Mouse (Mus musculus): ENCODE measurements around the gene Rpl12.

- TF ChIP-seq CTCF (IDR thresholded peaks at IDR 0.05; ENCODE audit: borderline replicate concordance, extremely low read depth, insufficient read depth, insufficient read length) (no peak), POLR2A (IDR thresholded peaks at IDR 0.05; ENCODE audit: borderline replicate concordance, extremely low read depth, insufficient read depth, insufficient read length, poor library complexity, severe bottlenecking) (no peak)
These were observed 2.2 kb downstream of the Rpl12 start for GRCm38 (mm10) chr2:32963544-32963943.
